Mouse (Mus musculus): ENCODE measurements around the gene Gm3336. TPM values are rescaled to one million over a fixed set of nuclear protein-coding genes. Genes with fewer than 3 reads are reported as not detected.

Gene Gm3336
- polyA plus RNA-seq (2017; shearing (Covaris generic)) = not detected

DNA sequence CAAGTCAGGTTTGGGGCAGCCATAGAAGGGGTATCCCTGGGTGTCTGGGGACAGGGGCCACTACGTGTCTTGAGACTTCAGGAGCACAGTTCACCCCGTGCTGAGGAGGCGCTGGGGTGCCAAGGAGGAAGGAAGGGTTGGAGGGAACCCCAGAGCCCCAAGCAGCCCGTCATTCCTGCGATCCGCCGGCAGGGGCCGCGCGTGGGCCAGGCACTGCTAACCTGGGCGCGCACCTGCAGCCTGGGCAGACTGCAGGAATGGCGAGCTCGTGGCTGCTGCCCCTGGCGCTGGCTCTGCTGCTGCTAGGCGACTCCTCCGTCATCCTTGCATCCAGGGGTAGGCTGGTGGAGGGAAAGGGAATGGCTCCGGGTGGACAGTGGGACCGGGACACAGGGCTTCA lies at the start of gene Gm3336:
TSS of gene Gm3336 (plus strand) at position 247 of the 400 bp plus-strand sequence.

GRCm38 (mm10) chr8:70673079-70673856 lies 45.1 kb upstream of the Gm3336 start, which contains the start of gene Lsm4:
Gene Lsm4 (plus strand): TSS chr8:70673248.

DNA sequence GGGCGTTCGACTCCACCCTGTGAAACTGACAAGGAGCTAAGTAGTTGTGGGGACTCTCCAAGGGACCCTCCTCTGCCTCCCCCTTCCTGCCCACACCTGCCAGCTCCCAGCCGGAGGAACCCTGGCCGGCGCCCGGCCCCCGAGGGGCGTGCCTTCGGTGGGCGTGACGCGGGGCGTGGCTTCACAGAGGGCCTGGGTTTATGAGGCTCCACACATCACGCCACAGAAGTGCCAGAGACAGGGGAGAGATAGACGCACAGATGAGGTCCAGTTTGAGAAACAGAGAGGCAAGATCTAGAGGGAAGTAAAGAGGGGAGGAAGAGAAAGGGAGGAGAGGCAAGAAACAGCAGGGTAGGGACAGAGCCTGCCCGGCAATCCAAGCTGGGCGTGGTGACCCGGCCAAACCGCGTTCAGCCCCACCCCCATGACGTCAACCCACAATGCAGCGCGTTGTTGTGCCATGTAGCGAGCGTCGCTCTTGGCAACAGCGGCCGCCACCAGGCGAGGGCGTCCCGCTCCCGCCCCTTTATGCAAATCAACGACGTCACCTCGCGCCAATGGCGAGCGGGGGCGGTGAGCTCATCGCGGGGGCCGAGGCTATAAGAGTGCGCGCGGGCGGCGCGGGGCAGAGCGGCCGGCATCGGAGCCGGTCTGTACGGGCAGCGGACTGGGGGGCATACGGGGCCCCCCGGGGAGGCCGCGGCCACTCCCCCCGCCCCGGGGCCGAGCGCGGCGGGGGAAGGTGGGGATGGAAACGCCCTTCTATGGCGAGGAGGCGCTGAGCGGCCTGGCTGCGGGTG lies 19.8 kb upstream of the Gm3336 start, which contains the start of gene Jund:
TSS of gene Jund (plus strand) at position 640 of the 800 bp plus-strand sequence.

GRCm38 (mm10) chr8:70703287-70703686 lies 15.1 kb upstream of the Gm3336 start, which contains the start of gene Iqcn:
Gene Iqcn (plus strand): TSS chr8:70703457.

GRCm38 (mm10) chr8:70723486-70724210 lies 5.3 kb downstream of the Gm3336 start, which contains the start of gene Pde4c:
Gene Pde4c (plus strand): TSS chr8:70723720.

GRCm38 (mm10) chr8:70754043-70754870 lies 35.9 kb downstream of the Gm3336 start, which contains the start of gene Rab3a:
Gene Rab3a (plus strand): TSS chr8:70754679.

GRCm38 (mm10) chr8:70760775-70761406 lies 42.5 kb downstream of the Gm3336 start, which contains the start of gene Mpv17l2:
Gene Mpv17l2 (minus strand): TSS chr8:70760946.

Other genes starting within 250 kb of the Gm3336 start
- 18.6 TPM for gene Klhl26, start 241.6 kb upstream of the Gm3336 start, polyA plus RNA-seq (2017; shearing (Covaris generic))
- not detected for gene Tmem59l, start 231.2 kb upstream of the Gm3336 start, polyA plus RNA-seq (2017; shearing (Covaris generic))
- not detected for gene Crlf1, start 225.4 kb upstream of the Gm3336 start, polyA plus RNA-seq (2017; shearing (Covaris generic))
- gene Rex1bd, start 211.8 kb upstream of the Gm3336 start, polyA plus RNA-seq (2017; shearing (Covaris generic)) = 110 TPM
- 1,044 TPM for gene Uba52, start 207.7 kb upstream of the Gm3336 start, polyA plus RNA-seq (2017; shearing (Covaris generic))
- 450 TPM for gene Fkbp8, start 190.8 kb upstream of the Gm3336 start, polyA plus RNA-seq (2017; shearing (Covaris generic))
- gene Kxd1, start 190.6 kb upstream of the Gm3336 start, polyA plus RNA-seq (2017; shearing (Covaris generic)) = 84.7 TPM
- 43.3 TPM for gene Ell, start 179.1 kb upstream of the Gm3336 start, polyA plus RNA-seq (2017; shearing (Covaris generic))
- 98.4 TPM for gene Isyna1, start 124.2 kb upstream of the Gm3336 start, polyA plus RNA-seq (2017; shearing (Covaris generic))
- 34.8 TPM for gene Ssbp4, start 109.7 kb upstream of the Gm3336 start, polyA plus RNA-seq (2017; shearing (Covaris generic))
- 0.40 TPM for gene Lrrc25, start 102.4 kb upstream of the Gm3336 start, polyA plus RNA-seq (2017; shearing (Covaris generic))
- gene Gdf15, start 86.1 kb upstream of the Gm3336 start, polyA plus RNA-seq (2017; shearing (Covaris generic)) = not detected
- gene Pgpep1, start 58.2 kb upstream of the Gm3336 start, polyA plus RNA-seq (2017; shearing (Covaris generic)) = 6.1 TPM
- gene Lsm4, start 45.3 kb upstream of the Gm3336 start, polyA plus RNA-seq (2017; shearing (Covaris generic)) = 330 TPM
- 22.8 TPM for gene Jund, start 19.6 kb upstream of the Gm3336 start, polyA plus RNA-seq (2017; shearing (Covaris generic))
- 0.09 TPM for gene Iqcn, start 15.1 kb upstream of the Gm3336 start, polyA plus RNA-seq (2017; shearing (Covaris generic))
- 0.85 TPM for gene Pde4c, start 5.2 kb downstream of the Gm3336 start, polyA plus RNA-seq (2017; shearing (Covaris generic))
- 17.6 TPM for gene Rab3a, start 36.1 kb downstream of the Gm3336 start, polyA plus RNA-seq (2017; shearing (Covaris generic))
- 19.0 TPM for gene Mpv17l2, start 42.4 kb downstream of the Gm3336 start, polyA plus RNA-seq (2017; shearing (Covaris generic))
- 31.0 TPM for gene Pik3r2, start 58.2 kb downstream of the Gm3336 start, polyA plus RNA-seq (2017; shearing (Covaris generic))
- 80.7 TPM for gene Mast3, start 86.5 kb downstream of the Gm3336 start, polyA plus RNA-seq (2017; shearing (Covaris generic))
- 64.8 TPM for gene Il12rb1, start 89.9 kb downstream of the Gm3336 start, polyA plus RNA-seq (2017; shearing (Covaris generic))
- gene Arrdc2, start 121.2 kb downstream of the Gm3336 start, polyA plus RNA-seq (2017; shearing (Covaris generic)) = 3.1 TPM
- gene Kcnn1, start 144.7 kb downstream of the Gm3336 start, polyA plus RNA-seq (2017; shearing (Covaris generic)) = not detected
- 83.0 TPM for gene Ccdc124, start 155.4 kb downstream of the Gm3336 start, polyA plus RNA-seq (2017; shearing (Covaris generic))
- not detected for gene Slc5a5, start 174.2 kb downstream of the Gm3336 start, polyA plus RNA-seq (2017; shearing (Covaris generic))
- gene Rpl18a, start 178.9 kb downstream of the Gm3336 start, polyA plus RNA-seq (2017; shearing (Covaris generic)) = 6,058 TPM
- 57.2 TPM for gene Map1s, start 187.4 kb downstream of the Gm3336 start, polyA plus RNA-seq (2017; shearing (Covaris generic))

Measured in inflammation-experienced regulatory T-cells, adult 16 weeks (primary cell).